Mouse (Mus musculus): ENCODE data around the gene Arhgap18. TPM values are rescaled to one million over a fixed set of nuclear protein-coding genes. Genes with fewer than 3 reads are reported as not detected.

Arhgap18 gene
- polyA plus RNA-seq (2014; fragmentation: Nextera tagmentation; extraction: Ambion mirVana): 19.6 and 20.8 TPM in 2 replicates

DNA sequence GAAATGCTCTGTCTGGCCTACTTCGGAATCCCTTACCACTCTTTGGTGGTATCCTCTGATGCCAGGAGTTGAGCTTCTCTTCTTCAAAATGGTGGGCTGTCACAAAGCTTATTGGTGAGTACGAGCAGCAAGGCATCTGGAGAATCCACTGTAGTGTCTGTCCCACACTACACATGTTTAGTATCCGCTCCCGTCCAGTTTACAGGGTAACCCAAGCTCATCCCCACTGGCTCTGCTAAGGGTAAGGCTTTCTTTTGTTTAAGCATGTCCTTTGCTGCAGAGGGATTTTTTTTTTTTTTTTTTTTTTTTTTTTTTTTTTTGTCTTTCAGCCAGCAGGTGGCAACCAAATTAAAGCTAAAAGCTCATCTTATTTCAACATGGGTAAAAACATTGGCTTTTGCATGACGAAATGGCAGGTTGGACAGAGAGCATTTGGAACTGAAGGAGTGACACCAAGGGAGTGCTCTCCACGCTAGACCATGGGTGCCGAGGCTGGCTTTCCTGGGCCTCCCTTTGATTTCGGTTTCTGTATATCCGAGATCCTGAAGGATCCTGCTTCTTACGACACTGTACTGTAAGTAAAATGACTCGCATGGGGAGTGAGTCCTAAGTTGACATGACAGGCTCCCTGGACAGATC, at the start of gene Arhgap18:
TSS of gene Arhgap18 (plus strand) at position 493 of the 639 bp plus-strand sequence.
- no peak within 1 kb of the TSS for H3K4me2 ChIP-seq (ENCODE audit: low read depth, severe bottlenecking)
- no peaks in the 10 kb centered on the region for H3K4me1 ChIP-seq (ENCODE audit: control insufficient read depth, insufficient read depth, low read length)
- H3K27ac ChIP-seq (replicated peaks; ENCODE audit: low read depth, low read length): no peak within 1 kb of the TSS
- H3K9me3 ChIP-seq (ENCODE audit: control insufficient read depth, low read length): no peaks in the 10 kb centered on the region
- no peak within 1 kb of the TSS for H3K4me3 ChIP-seq (ENCODE audit: low read depth, low read length)
- H3K36me3 ChIP-seq (ENCODE audit: control insufficient read depth, insufficient read depth, low read length): no peaks in the 10 kb centered on the region
- H3K27me3 ChIP-seq (ENCODE audit: control insufficient read depth, insufficient read depth, low read length): no peaks in the 10 kb centered on the region
- no peak for ATAC-seq (ENCODE audit: insufficient number of reproducible peaks, low FRiP score, low TSS enrichment, low read depth)
- no peak for DNase-seq (ENCODE audit: low spot score)
- WGBS: 86% methylated on average over 11 of the region's 11 CpGs
- no peak within 1 kb of the TSS for H3K9ac ChIP-seq (ENCODE audit: low read length)

DNA sequence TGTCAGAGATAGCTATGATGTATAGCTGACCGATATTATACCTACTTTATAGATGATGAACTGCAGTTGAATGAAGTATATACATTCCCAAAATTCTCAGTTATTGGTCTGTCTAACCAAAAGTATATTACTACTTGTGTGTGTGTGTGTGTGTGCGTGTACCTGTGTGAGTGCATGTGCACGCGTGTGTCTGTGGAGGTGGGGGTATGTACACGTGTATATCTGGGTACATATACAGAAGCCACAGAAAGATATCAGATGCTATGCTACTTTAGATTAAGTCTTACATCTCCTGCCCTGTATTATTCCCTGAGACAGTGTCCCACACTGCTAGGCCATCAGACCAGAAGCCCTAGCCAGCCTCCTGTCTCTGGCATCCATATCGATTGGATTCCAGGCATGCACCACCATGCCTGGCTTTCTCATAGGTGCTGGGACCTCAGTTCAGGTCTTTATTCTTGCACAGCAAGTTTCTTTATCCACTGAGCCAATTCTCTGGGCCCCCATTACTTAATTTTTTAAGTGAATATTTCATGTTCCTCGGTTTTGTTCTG, 42.7 kb upstream of the Arhgap18 start:
- Histone ChIP-seq H3K4me1 (ENCODE audit: control insufficient read depth, insufficient read depth, low read length) (no peaks in the 10 kb centered on the region), H3K36me3 (ENCODE audit: control insufficient read depth, insufficient read depth, low read length) (no peaks in the 10 kb centered on the region), H3K9ac (ENCODE audit: low read length) (no peak overlapping the region), H3K27ac (replicated peaks; ENCODE audit: low read depth, low read length) (no peak overlapping the region), H3K27me3 (ENCODE audit: control insufficient read depth, insufficient read depth, low read length) (no peaks in the 10 kb centered on the region), H3K4me3 (ENCODE audit: low read depth, low read length) (no peak overlapping the region), H3K4me2 (ENCODE audit: low read depth, severe bottlenecking) (no peak overlapping the region), H3K9me3 (ENCODE audit: control insufficient read depth, low read length) (no peaks in the 10 kb centered on the region)
- DNase-seq (ENCODE audit: low spot score) (no peak), ATAC-seq (ENCODE audit: insufficient number of reproducible peaks, low FRiP score, low TSS enrichment, low read depth) (no peak)
- WGBS: 94% methylated on average over 7 of the region's 7 CpGs

DNA sequence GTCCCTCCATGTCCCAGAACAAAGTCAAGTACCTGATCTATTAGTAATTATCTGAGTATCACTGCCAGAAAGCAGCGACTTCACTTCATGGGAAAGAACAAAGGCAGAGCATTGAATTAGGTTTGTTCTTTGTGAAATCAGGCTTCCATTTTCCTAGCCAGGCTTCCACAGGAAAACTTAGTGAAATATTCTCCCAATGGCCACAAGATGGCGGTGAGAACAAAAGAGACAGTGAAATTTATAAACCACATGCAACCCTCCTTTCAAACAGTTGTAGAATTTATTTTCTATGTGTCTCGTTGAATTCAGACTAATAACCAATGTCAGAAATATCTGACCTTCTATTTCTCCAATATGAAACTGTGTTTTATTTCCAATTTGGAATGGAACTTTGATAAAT, 42.2 kb upstream of the Arhgap18 start:
- no peak overlapping the region for H3K4me2 ChIP-seq (ENCODE audit: low read depth, severe bottlenecking)
- no peaks in the 10 kb centered on the region for H3K4me1 ChIP-seq (ENCODE audit: control insufficient read depth, insufficient read depth, low read length)
- peak; percentile 44 for DNase-seq (ENCODE audit: low spot score)
- no peaks in the 10 kb centered on the region for H3K27me3 ChIP-seq (ENCODE audit: control insufficient read depth, insufficient read depth, low read length)
- H3K36me3 ChIP-seq (ENCODE audit: control insufficient read depth, insufficient read depth, low read length): no peaks in the 10 kb centered on the region
- no peak overlapping the region for H3K4me3 ChIP-seq (ENCODE audit: low read depth, low read length)
- no peak overlapping the region for H3K9ac ChIP-seq (ENCODE audit: low read length)
- H3K9me3 ChIP-seq (ENCODE audit: control insufficient read depth, low read length): no peaks in the 10 kb centered on the region
- 7% methylated on average over 3 of the region's 3 CpGs for WGBS
- no peak overlapping the region for H3K27ac ChIP-seq (replicated peaks; ENCODE audit: low read depth, low read length)
- ATAC-seq (ENCODE audit: insufficient number of reproducible peaks, low FRiP score, low TSS enrichment, low read depth): no peak

DNA sequence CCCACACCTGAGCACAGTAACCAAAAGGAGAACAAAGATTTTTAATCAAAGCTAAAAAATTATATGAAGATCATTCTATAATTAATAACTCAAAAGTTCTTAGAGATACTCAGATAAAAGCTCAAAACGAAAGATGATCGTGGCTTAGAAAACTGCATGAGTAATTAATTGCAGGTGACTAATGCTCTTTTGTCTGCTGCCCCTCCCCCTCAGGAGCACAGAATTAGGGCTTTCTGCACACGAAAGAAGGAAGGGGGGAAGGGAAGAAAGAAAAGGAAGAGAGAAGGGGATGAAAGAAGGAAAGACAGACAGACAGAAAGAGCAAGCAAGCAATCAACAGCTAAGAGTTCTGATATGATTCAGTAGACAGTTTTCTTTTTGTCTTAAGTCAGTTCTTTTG, 39.2 kb upstream of the Arhgap18 start:
- H3K4me1 ChIP-seq (ENCODE audit: control insufficient read depth, insufficient read depth, low read length): no peaks in the 10 kb centered on the region
- no peaks in the 10 kb centered on the region for H3K9me3 ChIP-seq (ENCODE audit: control insufficient read depth, low read length)
- H3K36me3 ChIP-seq (ENCODE audit: control insufficient read depth, insufficient read depth, low read length): no peaks in the 10 kb centered on the region
- H3K9ac ChIP-seq (ENCODE audit: low read length): no peak overlapping the region
- no peak for ATAC-seq (ENCODE audit: insufficient number of reproducible peaks, low FRiP score, low TSS enrichment, low read depth)
- H3K27ac ChIP-seq (replicated peaks; ENCODE audit: low read depth, low read length): no peak overlapping the region
- H3K4me3 ChIP-seq (ENCODE audit: low read depth, low read length): no peak overlapping the region
- no peak overlapping the region for H3K4me2 ChIP-seq (ENCODE audit: low read depth, severe bottlenecking)
- H3K27me3 ChIP-seq (ENCODE audit: control insufficient read depth, insufficient read depth, low read length): no peaks in the 10 kb centered on the region
- no peak for DNase-seq (ENCODE audit: low spot score)
- 24% methylated on average over 3 of the region's 3 CpGs for WGBS

DNA sequence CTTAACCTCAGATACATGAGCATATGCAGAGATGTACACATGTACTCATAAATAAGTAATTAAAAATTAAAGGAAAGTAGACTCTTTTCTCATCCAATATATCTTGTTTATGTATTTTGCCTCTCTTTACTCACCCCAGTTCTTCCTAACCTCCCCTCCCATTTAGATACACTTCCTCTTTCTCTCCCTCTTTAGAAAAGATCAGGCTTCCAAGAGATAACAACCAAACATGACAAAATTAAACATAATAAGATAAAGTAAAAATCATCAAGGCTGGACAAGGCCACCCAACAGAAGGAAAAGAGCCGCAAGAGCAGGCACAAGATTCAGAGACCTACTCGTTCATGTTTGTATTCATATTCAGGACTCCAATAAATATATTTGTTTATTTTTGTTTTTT, 28.5 kb upstream of the Arhgap18 start:
- Histone ChIP-seq H3K4me3 (ENCODE audit: low read depth, low read length) (no peak overlapping the region), H3K4me1 (ENCODE audit: control insufficient read depth, insufficient read depth, low read length) (no peaks in the 10 kb centered on the region), H3K27ac (replicated peaks; ENCODE audit: low read depth, low read length) (no peak overlapping the region), H3K4me2 (ENCODE audit: low read depth, severe bottlenecking) (no peak overlapping the region), H3K9me3 (ENCODE audit: control insufficient read depth, low read length) (no peaks in the 10 kb centered on the region), H3K9ac (ENCODE audit: low read length) (no peak overlapping the region), H3K36me3 (ENCODE audit: control insufficient read depth, insufficient read depth, low read length) (no peaks in the 10 kb centered on the region), H3K27me3 (ENCODE audit: control insufficient read depth, insufficient read depth, low read length) (no peaks in the 10 kb centered on the region)
- no peak for ATAC-seq (ENCODE audit: insufficient number of reproducible peaks, low FRiP score, low TSS enrichment, low read depth)
- WGBS: 91% methylated on average over 2 of the region's 2 CpGs
- no peak for DNase-seq (ENCODE audit: low spot score)

DNA sequence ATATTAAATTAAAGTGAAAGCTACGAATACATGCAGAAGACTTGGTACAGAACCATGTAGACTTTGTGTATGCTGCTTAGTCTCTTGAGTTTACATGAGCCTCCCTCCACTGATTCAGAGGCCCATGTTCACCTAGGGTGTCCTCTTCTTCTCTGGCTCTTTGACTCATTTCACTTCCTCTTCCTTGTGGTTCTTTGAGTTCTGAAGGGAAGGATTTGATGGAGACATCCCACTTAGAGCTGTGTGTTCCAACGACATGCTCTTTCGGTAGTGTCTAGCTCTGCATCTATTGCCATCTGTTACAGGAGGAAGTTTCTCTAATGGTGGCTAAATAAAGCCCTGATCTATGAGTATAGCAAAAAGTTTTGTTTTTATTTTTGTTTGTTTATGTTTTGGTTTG, 28.0 kb upstream of the Arhgap18 start:
- Histone ChIP-seq H3K9ac (ENCODE audit: low read length) (no peak overlapping the region), H3K9me3 (ENCODE audit: control insufficient read depth, low read length) (peaks cover 3% of the 10 kb centered on the region; the same call in 1 of the 2 replicates), H3K4me2 (ENCODE audit: low read depth, severe bottlenecking) (no peak overlapping the region), H3K36me3 (ENCODE audit: control insufficient read depth, insufficient read depth, low read length) (no peaks in the 10 kb centered on the region), H3K4me3 (ENCODE audit: low read depth, low read length) (no peak overlapping the region), H3K27ac (replicated peaks; ENCODE audit: low read depth, low read length) (no peak overlapping the region), H3K4me1 (ENCODE audit: control insufficient read depth, insufficient read depth, low read length) (no peaks in the 10 kb centered on the region), H3K27me3 (ENCODE audit: control insufficient read depth, insufficient read depth, low read length) (no peaks in the 10 kb centered on the region)
- no peak for DNase-seq (ENCODE audit: low spot score)
- WGBS: 87% methylated on average over 3 of the region's 3 CpGs
- ATAC-seq (ENCODE audit: insufficient number of reproducible peaks, low FRiP score, low TSS enrichment, low read depth): no peak

DNA sequence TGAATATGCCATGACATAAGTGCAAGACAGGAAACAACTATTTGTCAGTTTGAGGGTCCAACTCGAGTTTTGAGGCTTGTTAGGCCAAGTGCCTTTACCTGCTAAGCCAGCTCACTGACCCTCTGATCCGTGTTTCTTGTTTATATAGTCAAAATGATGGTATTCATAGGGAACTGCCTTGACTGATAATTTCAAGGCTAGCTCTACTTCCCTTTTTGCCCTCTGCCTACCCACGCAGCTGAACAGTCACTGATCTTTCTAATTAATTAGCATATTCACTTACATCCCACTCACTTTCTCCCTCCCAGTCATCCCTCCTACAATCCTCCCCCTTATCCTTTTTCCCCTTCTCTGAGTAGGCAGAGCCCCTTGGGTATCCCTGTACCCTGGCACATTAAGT, 2.4 kb upstream of the Arhgap18 start:
- Histone ChIP-seq H3K36me3 (ENCODE audit: control insufficient read depth, insufficient read depth, low read length) (no peaks in the 10 kb centered on the region), H3K27me3 (ENCODE audit: control insufficient read depth, insufficient read depth, low read length) (no peaks in the 10 kb centered on the region), H3K4me3 (ENCODE audit: low read depth, low read length) (no peak overlapping the region), H3K4me1 (ENCODE audit: control insufficient read depth, insufficient read depth, low read length) (no peaks in the 10 kb centered on the region), H3K9me3 (ENCODE audit: control insufficient read depth, low read length) (no peaks in the 10 kb centered on the region), H3K9ac (ENCODE audit: low read length) (no peak overlapping the region), H3K4me2 (ENCODE audit: low read depth, severe bottlenecking) (no peak overlapping the region), H3K27ac (replicated peaks; ENCODE audit: low read depth, low read length) (no peak overlapping the region)
- WGBS: 85% methylated on average over 3 of the region's 3 CpGs
- no peak for DNase-seq (ENCODE audit: low spot score)
- no peak for ATAC-seq (ENCODE audit: insufficient number of reproducible peaks, low FRiP score, low TSS enrichment, low read depth)

DNA sequence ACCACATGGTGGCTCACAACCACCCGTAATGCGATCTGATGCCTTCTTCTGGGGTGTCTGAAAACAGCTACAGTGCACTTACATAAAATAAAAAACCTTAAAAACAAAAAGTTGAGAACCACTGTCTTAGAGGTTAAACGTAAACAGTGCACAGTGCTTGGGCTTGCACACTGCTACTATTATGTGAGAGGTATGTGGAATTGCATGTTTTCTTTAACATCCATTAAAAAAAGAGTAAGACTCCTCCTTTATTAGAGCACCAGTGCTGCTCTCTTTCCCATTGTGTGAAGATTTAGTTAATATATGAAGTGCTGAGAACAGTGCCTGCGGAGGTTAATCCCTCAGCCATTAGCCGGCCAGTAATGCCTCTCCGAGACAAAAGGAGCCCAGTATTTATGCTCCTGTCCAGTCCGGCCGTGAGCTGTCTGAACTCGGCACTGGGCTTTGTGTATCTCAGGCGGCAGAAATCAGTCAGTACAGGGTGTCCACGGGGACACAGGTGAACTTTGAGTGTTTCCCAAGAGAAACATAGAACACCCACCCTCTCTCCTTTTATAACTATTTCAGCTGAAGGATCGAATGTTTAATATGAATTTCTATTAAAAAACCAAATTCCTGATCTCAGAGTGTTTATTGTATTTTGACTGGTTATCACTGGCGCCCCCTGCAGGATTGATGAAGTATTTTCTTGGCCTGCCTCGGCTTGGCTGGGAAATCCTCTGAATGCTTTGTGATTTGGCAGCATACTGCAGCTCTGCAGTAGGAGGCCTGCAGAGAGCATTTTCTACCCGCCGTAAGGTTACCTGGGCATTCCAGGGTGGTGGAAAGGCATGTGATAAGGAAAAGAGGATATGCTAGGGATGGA, 925 bp upstream of the Arhgap18 start:
- WGBS: 58% methylated on average over 16 of the region's 16 CpGs
- Histone ChIP-seq H3K9me3 (ENCODE audit: control insufficient read depth, low read length) (no peaks in the 10 kb centered on the region), H3K36me3 (ENCODE audit: control insufficient read depth, insufficient read depth, low read length) (no peaks in the 10 kb centered on the region), H3K4me1 (ENCODE audit: control insufficient read depth, insufficient read depth, low read length) (no peaks in the 10 kb centered on the region), H3K27ac (replicated peaks; ENCODE audit: low read depth, low read length) (no peak overlapping the region), H3K9ac (ENCODE audit: low read length) (no peak overlapping the region), H3K4me2 (ENCODE audit: low read depth, severe bottlenecking) (no peak overlapping the region), H3K27me3 (ENCODE audit: control insufficient read depth, insufficient read depth, low read length) (no peaks in the 10 kb centered on the region), H3K4me3 (ENCODE audit: low read depth, low read length) (no peak overlapping the region)
- ATAC-seq (ENCODE audit: insufficient number of reproducible peaks, low FRiP score, low TSS enrichment, low read depth) (0 out of 2 replicates have a peak, but pooled peaks have one; percentile 39), DNase-seq (ENCODE audit: low spot score) (peak; percentile 68)
